Mouse (Mus musculus) lung, embryonic 15.5 days (tissue): ENCODE measurements at regions not wholly inside any gene's neighbourhood (a gene's known extent, or its start where the extent isn't known, plus 50 kb on each side); places are given as distances from the start of the nearest gene placed in this dataset.

Source experiments
- ATAC-seq: fragments of 200-750 bp; cut with Nextera tagmentation; 2 replicates; pipeline ENCODE4 v1.8.0; 2017; ENCODE audit warnings: moderate number of reproducible peaks, borderline replicate concordance; ENCODE audit not compliant: low FRiP score, low TSS enrichment; ENCODE audit errors: extremely low read depth
- H3K27ac ChIP-seq: fragments of 300-500 bp; sonication (generic); 2 replicates; pipeline ENCODE4 v1.5.1; 2015; ENCODE audit warnings: moderate library complexity, mild to moderate bottlenecking, inconsistent platforms
- H3K27me3 ChIP-seq: fragments of 300-500 bp; sonication (generic); 2 replicates; pipeline ENCODE4 v1.6.1; 2015; ENCODE audit warnings: inconsistent platforms
- H3K36me3 ChIP-seq: fragments of 300-500 bp; sonication (generic); 2 replicates; pipeline ENCODE4 v1.6.1; 2015; ENCODE audit warnings: inconsistent platforms
- H3K4me1 ChIP-seq: fragments of 300-500 bp; sonication (generic); 2 replicates; pipeline ENCODE4 v1.6.1; 2015; ENCODE audit warnings: inconsistent platforms
- H3K4me2 ChIP-seq: fragments of 300-500 bp; sonication (generic); 2 replicates; pipeline ENCODE4 v1.6.1; 2015; ENCODE audit warnings: inconsistent platforms, mild to moderate bottlenecking, moderate library complexity
- H3K4me3 ChIP-seq: fragments of 300-500 bp; sonication (generic); 2 replicates; pipeline ENCODE4 v1.5.1; 2015; ENCODE audit warnings: mild to moderate bottlenecking, inconsistent platforms
- H3K9ac ChIP-seq: fragments of 300-500 bp; sonication (generic); 2 replicates; pipeline ENCODE4 v1.6.1; 2015; ENCODE audit warnings: inconsistent platforms
- H3K9me3 ChIP-seq: fragments of 300-500 bp; sonication (generic); 2 replicates; pipeline ENCODE4 v1.6.1; 2016; ENCODE audit warnings: inconsistent platforms
- WGBS: fragments of 180-500 bp; shearing (Covaris S2); methylation state at CpG from one replicate; pipeline ENCODE4 v1.1.7; 2015; 5-methylcytosine and 5-hydroxymethylcytosine counted together

DNA sequence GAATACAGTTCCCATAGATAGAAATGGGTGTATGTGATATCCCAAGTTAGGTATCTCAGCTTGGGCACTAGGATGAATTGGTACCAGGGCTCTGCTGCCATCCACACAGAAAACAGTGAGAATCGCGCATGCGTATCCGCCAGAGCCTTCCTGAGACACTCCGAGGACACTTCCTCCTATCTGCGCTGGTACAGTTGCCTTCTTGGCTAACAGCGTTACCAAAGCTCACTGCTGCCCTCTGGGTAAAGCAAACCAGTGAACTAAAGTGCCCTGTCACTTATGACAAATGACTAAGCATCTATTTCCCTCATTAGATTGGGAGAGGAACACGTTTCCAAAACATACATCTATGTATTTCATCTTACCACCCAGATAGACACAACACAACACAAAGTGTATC is 78.8 kb upstream of the Tnfaip3 start:
- no peak for ATAC-seq
- Histone ChIP-seq H3K27ac (no peak overlapping the region), H3K27me3 (no peaks in the 10 kb centered on the region), H3K36me3 (no peaks in the 10 kb centered on the region), H3K4me3 (no peak overlapping the region), H3K4me1 (no peaks in the 10 kb centered on the region), H3K9me3 (no peaks in the 10 kb centered on the region), H3K9ac (no peak overlapping the region), H3K4me2 (no peak overlapping the region)
- 43% methylated on average over 8 of the region's 8 CpGs for WGBS

- Histone ChIP-seq H3K4me3 (no peak overlapping the region), H3K4me1 (no peaks in the 10 kb centered on the region), H3K4me2 (no peak overlapping the region), H3K9me3 (no peaks in the 10 kb centered on the region), H3K27me3 (no peaks in the 10 kb centered on the region), H3K36me3 (no peaks in the 10 kb centered on the region), H3K27ac (no peak overlapping the region), H3K9ac (no peak overlapping the region)
- ATAC-seq = no peak
- 72% methylated on average over 3 of the region's 3 CpGs for WGBS
Observed at GRCm38 (mm10) chr10:19093689-19094088, 78.2 kb upstream of the Tnfaip3 start.

DNA sequence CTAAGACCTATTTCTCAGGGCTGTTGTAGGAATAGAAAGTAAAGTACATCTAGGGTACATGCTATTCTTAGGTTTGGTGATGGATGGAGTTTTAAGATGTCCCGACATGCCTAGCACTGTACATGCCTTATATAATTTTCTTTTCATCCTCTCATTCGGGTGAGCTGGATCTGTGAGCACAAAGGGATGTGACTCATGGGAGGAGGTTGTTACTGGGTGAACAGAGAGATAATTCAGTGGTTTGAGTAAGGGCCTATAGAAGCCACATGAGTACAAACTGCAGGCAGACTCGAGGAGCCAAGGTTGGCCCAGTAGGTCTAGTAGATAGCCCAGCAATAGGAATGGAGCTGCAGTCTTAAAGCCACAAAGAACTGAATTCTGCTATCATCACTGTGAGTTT is 76.5 kb upstream of the Tnfaip3 start:
- Histone ChIP-seq H3K4me3 (no peak overlapping the region), H3K27ac (no peak overlapping the region), H3K9ac (no peak overlapping the region), H3K4me1 (no peaks in the 10 kb centered on the region), H3K36me3 (no peaks in the 10 kb centered on the region), H3K27me3 (no peaks in the 10 kb centered on the region), H3K4me2 (no peak overlapping the region), H3K9me3 (no peaks in the 10 kb centered on the region)
- ATAC-seq = no peak
- WGBS = 75% methylated on average over 3 of the region's 3 CpGs

GRCm38 (mm10) chr10:19091110-19091509 is 75.7 kb upstream of the Tnfaip3 start:
- H3K9me3 ChIP-seq = no peaks in the 10 kb centered on the region
- H3K27ac ChIP-seq = no peak overlapping the region
- WGBS = 46% methylated on average over 3 of the region's 3 CpGs
- H3K36me3 ChIP-seq = no peaks in the 10 kb centered on the region
- H3K4me1 ChIP-seq = no peaks in the 10 kb centered on the region
- H3K27me3 ChIP-seq = no peaks in the 10 kb centered on the region
- no peak overlapping the region for H3K9ac ChIP-seq
- no peak overlapping the region for H3K4me2 ChIP-seq
- H3K4me3 ChIP-seq = no peak overlapping the region
- no peak for ATAC-seq

DNA sequence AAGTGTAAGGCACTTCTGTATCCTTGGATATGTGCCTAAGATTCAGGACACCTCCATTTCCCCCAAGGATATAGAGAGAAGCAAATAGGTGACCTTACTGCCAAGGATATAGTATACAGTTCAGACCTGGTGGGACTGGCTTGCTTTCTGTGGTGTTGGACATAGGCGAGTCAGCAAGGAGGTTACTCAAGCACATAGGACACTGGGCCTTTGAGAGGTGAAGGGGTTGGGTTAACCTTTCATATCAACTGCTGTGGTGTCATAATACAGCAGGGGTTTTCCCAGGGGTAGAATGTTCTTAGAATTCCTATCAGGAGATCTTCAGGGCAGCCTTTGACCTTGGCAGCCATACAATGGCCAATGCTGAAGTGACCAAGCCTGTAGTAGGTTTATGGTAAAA is 71.5 kb upstream of the Tnfaip3 start:
- 68% methylated on average over 1 of the region's 1 CpGs for WGBS

GRCm38 (mm10) chr10:19082136-19082535 is 66.7 kb upstream of the Tnfaip3 start:
- H3K4me3 ChIP-seq = no peak overlapping the region
- no peak overlapping the region for H3K9ac ChIP-seq
- no peak overlapping the region for H3K4me2 ChIP-seq
- no peak for ATAC-seq
- no peak overlapping the region for H3K27ac ChIP-seq
- WGBS = 76% methylated on average over 4 of the region's 4 CpGs
- H3K36me3 ChIP-seq = no peaks in the 10 kb centered on the region
- no peaks in the 10 kb centered on the region for H3K9me3 ChIP-seq
- H3K27me3 ChIP-seq = no peaks in the 10 kb centered on the region
- H3K4me1 ChIP-seq = no peaks in the 10 kb centered on the region

More for the DNA sequence above, 71.5 kb upstream of the Tnfaip3 start:
- ATAC-seq = no peak
- no peaks in the 10 kb centered on the region for H3K36me3 ChIP-seq
- H3K4me3 ChIP-seq = no peak overlapping the region
- no peak overlapping the region for H3K27ac ChIP-seq
- H3K9me3 ChIP-seq = no peaks in the 10 kb centered on the region
- no peaks in the 10 kb centered on the region for H3K4me1 ChIP-seq
- no peak overlapping the region for H3K9ac ChIP-seq
- H3K27me3 ChIP-seq = no peaks in the 10 kb centered on the region
- no peak overlapping the region for H3K4me2 ChIP-seq

DNA sequence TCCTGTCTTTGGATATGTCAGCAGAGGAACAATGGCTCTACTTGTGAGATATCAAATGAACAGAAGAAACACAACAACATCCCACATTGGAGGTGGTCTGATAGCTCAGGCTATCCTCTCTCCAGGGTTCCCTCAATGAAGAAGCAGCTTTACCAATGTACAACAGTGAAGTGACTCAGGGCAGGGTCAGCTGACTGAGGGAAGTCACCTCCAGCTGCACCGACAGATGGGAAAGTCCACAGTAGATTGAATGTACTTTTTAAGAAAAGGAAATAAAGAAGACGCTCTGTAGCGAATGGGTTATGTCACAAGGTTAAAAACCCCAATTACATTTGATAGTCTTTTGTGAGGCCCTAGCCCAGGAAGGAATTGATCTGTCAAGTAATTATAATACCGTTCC is 62.6 kb upstream of the Tnfaip3 start:
- no peaks in the 10 kb centered on the region for H3K27me3 ChIP-seq
- H3K4me1 ChIP-seq = no peaks in the 10 kb centered on the region
- no peaks in the 10 kb centered on the region for H3K9me3 ChIP-seq
- H3K4me3 ChIP-seq = no peak overlapping the region
- no peak overlapping the region for H3K27ac ChIP-seq
- no peaks in the 10 kb centered on the region for H3K36me3 ChIP-seq
- no peak overlapping the region for H3K4me2 ChIP-seq
- WGBS = 84% methylated on average over 4 of the region's 4 CpGs
- ATAC-seq = no peak
- no peak overlapping the region for H3K9ac ChIP-seq

DNA sequence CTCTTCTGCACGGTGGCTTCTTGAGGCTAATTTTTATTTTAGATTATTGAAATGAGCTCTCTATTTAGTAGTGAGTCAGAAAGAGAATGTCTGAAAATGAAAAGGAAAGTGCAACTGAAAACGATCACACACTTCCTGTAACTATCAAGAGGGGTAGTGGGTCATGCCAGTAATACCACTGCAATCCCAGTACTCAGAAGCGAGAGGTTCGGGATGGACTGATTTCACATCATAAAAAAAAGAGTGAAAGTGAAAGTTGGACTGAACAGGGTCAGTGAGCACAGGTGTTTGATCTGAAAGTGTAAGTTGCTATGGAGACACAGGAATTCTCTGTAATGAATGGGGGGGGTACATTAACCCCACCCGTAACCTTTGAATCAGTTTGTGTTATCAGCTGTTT is 52.9 kb upstream of the Tnfaip3 start:
- no peak overlapping the region for H3K27ac ChIP-seq
- no peak overlapping the region for H3K4me2 ChIP-seq
- no peaks in the 10 kb centered on the region for H3K27me3 ChIP-seq
- H3K9ac ChIP-seq = no peak overlapping the region
- H3K4me3 ChIP-seq = no peak overlapping the region
- no peaks in the 10 kb centered on the region for H3K9me3 ChIP-seq
- H3K4me1 ChIP-seq = no peaks in the 10 kb centered on the region
- H3K36me3 ChIP-seq = no peaks in the 10 kb centered on the region
- 71% methylated on average over 5 of the region's 5 CpGs for WGBS
- ATAC-seq = no peak

GRCm38 (mm10) chr10:19067623-19068022 is 52.2 kb upstream of the Tnfaip3 start:
- H3K27me3 ChIP-seq = no peaks in the 10 kb centered on the region
- H3K9ac ChIP-seq = no peak overlapping the region
- no peak overlapping the region for H3K4me3 ChIP-seq
- ATAC-seq = no peak
- no peaks in the 10 kb centered on the region for H3K36me3 ChIP-seq
- no peaks in the 10 kb centered on the region for H3K9me3 ChIP-seq
- H3K27ac ChIP-seq = no peak overlapping the region
- WGBS = 69% methylated on average over 3 of the region's 3 CpGs
- no peaks in the 10 kb centered on the region for H3K4me1 ChIP-seq
- no peak overlapping the region for H3K4me2 ChIP-seq

- 79% methylated on average over 5 of the region's 5 CpGs for WGBS
- no peak overlapping the region for H3K4me3 ChIP-seq
- no peak overlapping the region for H3K9ac ChIP-seq
- no peak overlapping the region for H3K4me2 ChIP-seq
- no peaks in the 10 kb centered on the region for H3K36me3 ChIP-seq
- H3K4me1 ChIP-seq = no peaks in the 10 kb centered on the region
- no peaks in the 10 kb centered on the region for H3K9me3 ChIP-seq
- H3K27me3 ChIP-seq = no peaks in the 10 kb centered on the region
- H3K27ac ChIP-seq = no peak overlapping the region
- no peak for ATAC-seq
Observed at GRCm38 (mm10) chr10:19066821-19067350, 51.4 kb upstream of the Tnfaip3 start.
